Mouse (Mus musculus) spleen, adult 2 months (tissue): ENCODE data around the gene Clasrp. TPM values are rescaled to one million over a fixed set of nuclear protein-coding genes. Genes with fewer than 3 reads are reported as not detected.
A peak's percentile ranks its signal among the peaks of the same experiment; 100 is the strongest.

Experiments
- DNase-seq, 2 experiments: peaks; one replicate each; pipeline versions ENCODE4 v3.0.0 to v3.0.0-alpha.2; 2012 to 2021; ENCODE audit warnings: low spot score in 2 of 2, low read depth in 1 of 2
- H3K27ac ChIP-seq: fragments of 200-500 bp; 2 replicates; pipeline ENCODE4 v1.5.1; 2012; ENCODE audit warnings: low read length, inconsistent platforms; ENCODE audit not compliant: insufficient read depth
- H3K27me3 ChIP-seq: fragments of 200-500 bp; 2 replicates; pipeline ENCODE4 v1.6.1; 2012; ENCODE audit warnings: mild to moderate bottlenecking, moderate library complexity, low read length, inconsistent platforms; ENCODE audit not compliant: control insufficient read depth, insufficient read depth
- H3K36me3 ChIP-seq: fragments of 200-500 bp; 2 replicates; pipeline ENCODE4 v1.6.1; 2012; ENCODE audit warnings: mild to moderate bottlenecking, low read length, inconsistent platforms; ENCODE audit not compliant: control insufficient read depth, insufficient read depth
- H3K4me1 ChIP-seq: fragments of 200-500 bp; 2 replicates; pipeline ENCODE4 v1.6.1; 2011; ENCODE audit warnings: inconsistent platforms; ENCODE audit not compliant: control insufficient read depth, insufficient read depth, insufficient read length
- H3K4me3 ChIP-seq: fragments of 200-500 bp; 2 replicates; pipeline ENCODE4 v1.5.1; 2011; ENCODE audit warnings: mild to moderate bottlenecking, inconsistent platforms; ENCODE audit not compliant: insufficient read depth, insufficient read length; ENCODE audit errors: extremely low read depth
- CTCF ChIP-seq: fragments of 200-500 bp; IDR thresholded peaks from 2 replicates; pipeline ENCODE4 v1.5.1; 2011; ENCODE audit warnings: mild to moderate bottlenecking, inconsistent platforms; ENCODE audit not compliant: insufficient read depth, insufficient read length, insufficient replicate concordance; ENCODE audit errors: extremely low read depth
- POLR2A ChIP-seq: fragments of 200-500 bp; IDR thresholded peaks from 2 replicates; pipeline ENCODE4 v1.6.1; 2011; ENCODE audit warnings: low read depth, low read length, inconsistent platforms
- WGBS: fragments of 180-500 bp; shearing (Covaris S2); methylation state at CpG from one replicate; pipeline ENCODE4 v1.1.7; 2018; 5-methylcytosine and 5-hydroxymethylcytosine counted together
- polyA plus RNA-seq: library from polyadenylated mRNA; depleted of rRNA; stranded (reverse); fragments of >200 nt; gene quantifications from 2 replicates; pipeline ENCODE4 v1.2.3, GENCODE M21; 2012

The Clasrp gene
- polyA plus RNA-seq, 1 experiment, result 102 TPM

DNA sequence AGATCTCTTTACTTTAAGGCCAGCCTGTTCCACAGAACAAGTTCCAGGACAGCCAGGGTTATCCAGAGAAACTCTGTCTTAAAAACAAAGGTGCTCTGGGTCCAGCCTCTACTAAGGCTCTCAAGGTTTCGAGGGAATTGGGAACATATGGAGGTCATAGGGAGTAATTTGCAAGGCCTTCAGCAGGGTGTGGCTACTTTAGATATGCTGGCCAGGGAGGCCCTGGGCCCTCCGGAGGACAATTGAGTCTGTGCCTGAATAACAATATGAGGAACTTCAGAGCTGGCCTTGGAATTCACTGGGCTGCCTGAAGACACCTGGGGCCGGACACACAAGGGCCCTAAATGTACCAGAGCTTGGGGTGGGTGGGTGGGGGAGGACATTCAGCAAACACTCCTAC, 28.7 kb downstream of the Clasrp start:
- TF ChIP-seq POLR2A (no peak), CTCF (no peak)

DNA sequence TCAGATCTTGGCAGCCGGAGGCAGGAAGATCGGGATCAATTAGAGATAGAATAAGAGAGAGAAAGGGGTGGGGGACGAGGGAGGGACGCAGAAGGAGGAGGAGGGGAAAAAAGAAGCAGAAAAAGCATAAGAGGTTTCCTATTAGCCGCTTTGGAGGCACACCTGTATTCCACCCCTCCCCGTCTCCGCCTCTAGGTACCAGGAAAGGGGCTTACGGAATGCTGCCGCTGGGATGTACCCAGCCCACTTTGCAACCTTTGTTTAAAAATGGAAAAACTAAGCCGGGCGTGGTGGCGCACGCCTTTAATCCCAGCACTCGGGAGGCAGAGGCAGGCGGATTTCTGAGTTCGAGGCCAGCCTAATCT, 30.5 kb downstream of the Clasrp start:
- no peaks in the 10 kb centered on the region for H3K36me3 ChIP-seq
- no peaks in the 10 kb centered on the region for H3K27me3 ChIP-seq
- H3K27ac ChIP-seq, result peak overlapping the region; percentile 93
- H3K4me1 ChIP-seq, result peaks cover 5% of the 10 kb centered on the region; the same call in 1 of the 2 replicates
- peak overlapping the region; percentile 90; the same call in 1 of the 2 replicates for H3K4me3 ChIP-seq
- no peak for TF ChIP-seq CTCF
- no peak for TF ChIP-seq POLR2A
- 31% methylated on average over 16 of the region's 16 CpGs for WGBS
- no peak for DNase-seq

More for the DNA sequence above, 28.7 kb downstream of the Clasrp start:
- peaks cover 5% of the 10 kb centered on the region; the same call in 1 of the 2 replicates for H3K4me1 ChIP-seq
- no peak overlapping the region for H3K27ac ChIP-seq
- H3K4me3 ChIP-seq, result no peak overlapping the region
- WGBS, result 57% methylated on average over 3 of the region's 3 CpGs
- peaks cover 7% of the 10 kb centered on the region for H3K36me3 ChIP-seq
- H3K27me3 ChIP-seq, result no peaks in the 10 kb centered on the region
- DNase-seq, result no peak

DNA sequence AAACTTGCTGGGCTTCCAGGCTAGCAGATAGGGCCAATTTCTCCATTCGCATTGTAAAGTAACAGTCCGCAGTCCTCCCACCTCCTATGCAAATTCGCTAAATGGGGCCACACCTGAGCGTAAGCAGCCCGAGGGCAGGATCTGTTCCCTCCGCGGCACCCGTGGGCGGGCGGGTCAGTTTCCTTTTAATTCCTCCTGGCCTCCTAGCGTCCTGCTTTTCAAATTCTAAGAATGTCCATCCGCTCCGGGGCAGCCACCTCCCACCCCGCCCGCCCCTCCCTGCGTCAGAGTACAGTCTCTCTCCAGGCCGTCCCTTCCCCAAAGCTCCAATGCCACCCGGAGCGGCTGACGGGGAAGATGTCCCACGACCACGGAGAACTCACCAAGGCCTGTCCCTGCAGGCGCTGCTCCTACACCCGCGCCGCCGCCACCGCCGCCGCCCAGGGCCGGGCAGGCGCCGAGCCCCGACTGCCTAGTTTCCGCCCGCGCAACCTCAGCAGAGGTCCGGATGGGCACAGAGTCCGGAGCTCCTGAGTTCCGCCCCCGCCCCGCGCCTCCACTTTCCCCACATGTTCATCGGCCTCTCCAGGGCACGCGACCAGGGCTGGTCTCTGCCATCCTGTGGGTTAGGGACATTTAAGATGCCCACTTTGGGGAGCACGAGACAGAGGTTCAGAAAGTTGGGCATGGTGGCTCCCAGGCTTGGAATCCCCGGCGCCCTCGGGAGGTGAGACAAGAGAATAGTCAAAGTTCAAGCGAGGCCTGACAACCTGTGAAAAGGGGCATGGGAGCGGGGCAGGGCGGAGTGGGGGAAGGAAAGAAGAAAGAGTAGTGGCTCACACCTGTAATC, 31.1 kb downstream of the Clasrp start:
- peak; percentile 72 for DNase-seq
- Histone ChIP-seq H3K27ac (peak overlapping the region; percentile 93), H3K4me1 (peaks cover 5% of the 10 kb centered on the region; the same call in 1 of the 2 replicates), H3K36me3 (no peaks in the 10 kb centered on the region), H3K27me3 (no peaks in the 10 kb centered on the region), H3K4me3 (peak overlapping the region; percentile 90)
- TF ChIP-seq POLR2A (peak; percentile 69), CTCF (no peak)
- WGBS, result 1% methylated on average over 53 of the region's 53 CpGs

DNA sequence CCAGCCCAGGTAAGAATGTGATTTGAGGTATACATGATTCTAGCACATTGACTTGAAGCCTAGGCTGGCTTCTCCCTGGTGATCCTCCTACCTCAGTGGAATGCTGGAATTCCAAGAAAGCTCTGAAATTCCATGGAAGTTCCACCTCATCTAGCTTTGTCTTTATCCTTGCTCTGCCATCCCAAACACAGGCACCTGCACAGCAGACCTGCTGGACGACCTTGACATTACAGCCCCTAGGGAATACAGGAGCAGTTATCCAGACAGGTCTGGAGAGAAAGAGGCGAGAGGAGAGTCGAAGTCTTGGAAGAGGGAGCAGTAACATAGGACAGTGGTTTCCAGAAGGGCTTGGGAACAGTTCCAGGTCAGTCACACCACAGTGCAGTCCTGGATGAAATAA, 34.6 kb downstream of the Clasrp start:
- Histone ChIP-seq H3K4me3 (no peak overlapping the region), H3K4me1 (no peaks in the 10 kb centered on the region), H3K36me3 (peaks cover 5% of the 10 kb centered on the region), H3K27ac (no peak overlapping the region), H3K27me3 (no peaks in the 10 kb centered on the region)
- TF ChIP-seq POLR2A, result no peak
- no peak for TF ChIP-seq CTCF
- DNase-seq, result no peak
- WGBS, result 87% methylated on average over 3 of the region's 3 CpGs

DNA sequence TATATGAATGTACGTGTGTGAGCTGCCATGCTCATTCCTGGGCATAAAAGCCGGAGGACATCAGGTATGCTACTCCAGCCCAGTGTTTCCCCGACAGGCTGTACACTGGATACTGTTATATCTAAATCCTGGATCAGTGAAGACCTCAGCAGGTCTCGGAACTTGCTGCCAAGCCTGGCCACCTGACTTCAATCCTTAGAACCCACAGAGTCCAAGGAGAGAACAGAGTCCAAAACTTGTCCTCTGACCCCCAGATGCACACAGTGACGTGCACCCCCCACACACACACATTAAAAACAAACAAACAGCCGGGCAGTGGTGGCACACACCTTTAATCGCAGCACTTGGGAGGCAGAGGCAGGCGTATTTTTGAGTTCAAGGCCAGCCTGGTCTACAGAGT, 36.9 kb downstream of the Clasrp start:
- H3K4me1 ChIP-seq, result peaks cover 6% of the 10 kb centered on the region; the same call in 1 of the 2 replicates
- H3K27ac ChIP-seq, result no peak overlapping the region
- 97% methylated on average over 8 of the region's 8 CpGs for WGBS
- H3K27me3 ChIP-seq, result no peaks in the 10 kb centered on the region
- no peak overlapping the region for H3K4me3 ChIP-seq
- no peak for DNase-seq
- H3K36me3 ChIP-seq, result peaks cover 8% of the 10 kb centered on the region
- TF ChIP-seq POLR2A (no peak), CTCF (no peak)

DNA sequence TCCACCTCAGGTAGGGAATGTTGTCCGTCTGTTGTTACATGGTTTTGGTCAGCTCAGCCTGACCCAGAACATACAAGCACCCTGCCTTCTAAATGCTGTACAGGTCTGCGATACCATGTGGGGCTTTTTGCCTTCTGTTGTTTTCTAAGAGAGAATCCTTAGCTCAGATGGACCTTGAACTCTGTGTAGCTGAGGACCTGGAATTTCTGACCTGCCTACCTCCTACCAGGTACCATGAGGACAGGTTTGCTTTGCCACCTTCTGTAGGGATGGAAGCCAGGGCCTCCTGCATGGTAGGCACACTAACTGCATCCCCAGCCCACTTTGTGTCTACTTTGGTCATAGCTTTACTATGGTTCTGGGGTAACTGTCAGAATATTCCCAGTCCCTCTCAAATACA, 38.5 kb downstream of the Clasrp start:
- H3K4me3 ChIP-seq, result no peak overlapping the region
- TF ChIP-seq POLR2A (no peak), CTCF (no peak)
- peaks cover 8% of the 10 kb centered on the region for H3K36me3 ChIP-seq
- no peak for DNase-seq
- H3K27me3 ChIP-seq, result no peaks in the 10 kb centered on the region
- H3K4me1 ChIP-seq, result peaks cover 9% of the 10 kb centered on the region; the same call in 1 of the 2 replicates
- WGBS, result 98% methylated on average over 2 of the region's 2 CpGs
- H3K27ac ChIP-seq, result no peak overlapping the region

DNA sequence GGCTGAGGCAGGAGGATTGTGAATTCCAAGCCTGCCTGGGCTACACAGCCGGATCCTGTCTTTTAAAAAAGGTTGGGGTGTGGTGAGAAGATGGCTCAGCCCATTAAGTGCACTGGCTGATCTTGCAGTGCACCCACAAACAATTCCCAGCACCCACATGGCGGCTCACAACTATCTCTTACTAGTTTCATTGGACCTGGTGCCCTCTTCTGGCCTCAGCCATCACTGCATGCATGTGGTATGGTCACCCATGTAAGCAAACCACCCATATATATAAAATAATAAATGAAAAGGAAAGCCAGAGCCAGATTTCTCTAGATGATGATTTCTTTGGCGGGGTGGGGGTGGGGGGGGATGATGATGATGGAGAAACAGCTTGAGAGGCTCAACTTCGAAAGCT, 39.8 kb downstream of the Clasrp start:
- no peak for TF ChIP-seq POLR2A
- Histone ChIP-seq H3K36me3 (peaks cover 8% of the 10 kb centered on the region), H3K27me3 (no peaks in the 10 kb centered on the region), H3K4me1 (peaks cover 14% of the 10 kb centered on the region; the same call in 1 of the 2 replicates), H3K27ac (no peak overlapping the region), H3K4me3 (no peak overlapping the region)
- peak in 1 of 2 experiments; percentile 30 for DNase-seq
- 93% methylated on average over 4 of the region's 4 CpGs for WGBS
